9 mouse cellular contexts compared by ENCODE assay signal in the genomic region with DNA sequence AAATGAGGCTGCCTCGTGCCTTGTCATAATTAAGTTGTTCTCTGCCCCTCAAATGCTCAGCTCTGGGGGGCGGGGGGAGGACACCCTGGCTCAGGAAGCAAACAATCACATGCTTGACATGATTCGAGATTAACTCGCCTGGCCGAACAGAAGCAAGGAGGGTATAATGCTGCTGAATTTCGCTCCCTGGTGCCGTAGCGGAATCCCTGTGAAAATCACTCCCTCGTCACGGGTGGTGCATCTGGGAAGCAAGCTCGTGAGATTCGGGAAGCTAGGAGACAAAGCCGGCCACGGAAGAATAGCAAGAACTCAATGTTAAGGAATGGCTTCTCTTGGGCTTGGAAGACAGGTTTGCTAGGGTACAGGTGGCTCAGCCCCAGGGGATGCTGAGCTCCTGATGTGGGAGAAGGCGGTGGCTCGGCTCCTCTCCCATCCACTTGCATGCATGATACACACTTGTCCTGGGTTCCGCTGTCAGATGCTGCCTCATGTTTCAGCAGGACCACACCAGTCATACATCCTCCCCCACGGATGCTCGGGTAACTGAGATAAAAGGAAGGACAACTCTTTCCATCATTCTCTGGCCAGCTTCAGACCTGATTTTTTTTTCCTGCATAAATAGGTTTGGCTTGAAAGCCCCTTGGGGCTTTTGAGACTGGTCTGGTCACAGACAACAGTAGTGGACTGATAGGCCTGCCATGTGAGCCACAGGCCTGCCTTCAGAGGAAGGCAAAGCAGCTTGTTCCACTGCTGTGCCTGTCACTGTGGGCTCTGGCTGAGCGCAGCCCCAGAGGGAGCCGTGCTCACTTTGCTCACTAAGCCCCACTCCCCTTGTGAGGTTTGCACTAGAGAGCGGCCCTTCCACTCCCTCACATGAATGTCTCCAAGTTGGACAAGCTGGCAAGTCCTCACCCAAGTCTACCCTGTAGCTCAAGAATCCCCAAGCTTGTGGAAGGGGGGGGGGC.
DNase-seq lines count a peak whose midpoint lies in the region; ATAC-seq and TF ChIP-seq lines count a peak whose summit lies in the region.
"Had no signal": no experiment of that assay in that cellular context is flagged by ENCODE, and none has a peak within 500 bp of the region (broad histone marks: within the 10 kb centered on the region; RNA-seq: fewer than 3 reads in every experiment).

No protein-coding gene starts in this region.

- H3K4me3 ChIP-seq in kidney, postnatal 0 days (replicated peaks; ENCODE audit: low read depth, low read length), result no peak overlapping the region
- H3K4me3 ChIP-seq in forebrain, embryonic 15.5 days, result no peak overlapping the region
- 0 out of 2 replicates have a peak overlapping the region, but pooled peaks have one; percentile 2 for H3K4me3 ChIP-seq in midbrain, embryonic 16.5 days (ENCODE audit: low read depth, low read length)

- 0 out of 2 replicates have a peak, but pooled peaks cover 7% of the 10 kb centered on the region for H3K4me1 ChIP-seq in kidney, postnatal 0 days (replicated peaks; ENCODE audit: insufficient read depth, low read length)
- peaks cover 8% of the 10 kb centered on the region for H3K4me1 ChIP-seq in forebrain, embryonic 15.5 days
- peaks cover 14% of the 10 kb centered on the region for H3K4me1 ChIP-seq in midbrain, embryonic 16.5 days (ENCODE audit: control insufficient read depth, insufficient read depth, low read length)

- no peaks in the 10 kb centered on the region for H3K27me3 ChIP-seq in kidney, postnatal 0 days (ENCODE audit: insufficient read depth, low read length)
- H3K27me3 ChIP-seq in forebrain, embryonic 15.5 days, result no peaks in the 10 kb centered on the region
- H3K27me3 ChIP-seq in midbrain, embryonic 16.5 days (ENCODE audit: control insufficient read depth, insufficient read depth, low read depth, low read length), result no peaks in the 10 kb centered on the region

- no peaks in the 10 kb centered on the region for H3K36me3 ChIP-seq in kidney, postnatal 0 days (ENCODE audit: insufficient read depth, low read length)
- H3K36me3 ChIP-seq in forebrain, embryonic 15.5 days, result no peaks in the 10 kb centered on the region
- no peaks in the 10 kb centered on the region for H3K36me3 ChIP-seq in midbrain, embryonic 16.5 days (ENCODE audit: control insufficient read depth, insufficient read depth, low read length)

- TF ChIP-seq CTCF in kidney, postnatal 0 days (IDR thresholded peaks at IDR 0.05; ENCODE audit: low read depth), result no peak

- ATAC-seq in kidney, postnatal 0 days (replicated peaks; ENCODE audit: low FRiP score, low read depth), result no peak
- ATAC-seq in forebrain, embryonic 15.5 days (replicated peaks), result peak; percentile 23; the same call in 1 of the 2 replicates
- 0 out of 2 replicates have a peak, but pooled peaks have one; percentile 15 for ATAC-seq in midbrain, embryonic 16.5 days

- DNase-seq in kidney, postnatal 0 days (ENCODE audit: low spot score), result peak; percentile 61
- DNase-seq in kidney, adult 9 months, result no peak
- DNase-seq in cerebellum, postnatal 14 days, result peak; percentile 52 to 58
- no peak for DNase-seq in thymus, postnatal 4 days
- DNase-seq in MN1 (ENCODE audit: low spot score), result no peak
- DNase-seq: kidney, adult 2 months; lung, adult 2 months had no signal

- 40% methylated on average over 22 of the region's 22 CpGs for WGBS in kidney, postnatal 0 days
- WGBS in forebrain, embryonic 15.5 days, result 21% methylated on average over 22 of the region's 22 CpGs
- 22% methylated on average over 22 of the region's 22 CpGs for WGBS in midbrain, embryonic 16.5 days

- 0 out of 2 replicates have a peak overlapping the region, but pooled peaks have one; percentile 11 for H3K4me2 ChIP-seq in kidney, postnatal 0 days (ENCODE audit: low read length)
- H3K4me2 ChIP-seq in forebrain, embryonic 15.5 days (replicated peaks), result peak overlapping the region; percentile 25
- H3K4me2 ChIP-seq in midbrain, embryonic 16.5 days (ENCODE audit: low read length), result peak overlapping the region; percentile 39

- no peaks in the 10 kb centered on the region for H3K9me3 ChIP-seq in kidney, postnatal 0 days (replicated peaks; ENCODE audit: low read length)
- H3K9me3 ChIP-seq in forebrain, embryonic 15.5 days, result no peaks in the 10 kb centered on the region
- H3K9me3 ChIP-seq in midbrain, embryonic 16.5 days (replicated peaks; ENCODE audit: control insufficient read depth, low read length, poor library complexity, severe bottlenecking), result no peaks in the 10 kb centered on the region

- H3K27ac ChIP-seq in kidney, postnatal 0 days, result no peak overlapping the region; the same call in 1 of the 2 replicates
- no peak overlapping the region for H3K27ac ChIP-seq in forebrain, embryonic 15.5 days (replicated peaks)
- H3K27ac ChIP-seq in midbrain, embryonic 16.5 days (ENCODE audit: low read length), result no peak overlapping the region

- H3K9ac ChIP-seq in kidney, postnatal 0 days (ENCODE audit: low read depth, low read length), result no peak overlapping the region
- peak overlapping the region; percentile 23; the same call in 1 of the 2 replicates for H3K9ac ChIP-seq in forebrain, embryonic 15.5 days (replicated peaks)
- peak overlapping the region; percentile 54; the same call in 1 of the 2 replicates for H3K9ac ChIP-seq in midbrain, embryonic 16.5 days (ENCODE audit: low read depth, low read length)

Comparison
In these comparisons a context has a peak if more than half of its experiments do, and no peak if none do; other contexts are left out.
1. DNase-seq: peak in kidney, postnatal 0 days (single experiment) and cerebellum, postnatal 14 days (2 of 2); none in kidney, adult 9 months (single experiment), thymus, postnatal 4 days (single experiment) and MN1 (single experiment).
2. Peak in every context shown above with its lines, with median percentiles within 50 percentile points of each other: H3K4me2 ChIP-seq.